Mouse (Mus musculus) erythroblast, embryonic 14.5 days (primary cell): ENCODE measurements around the gene Nipbl.

Experiments
- GATA1 ChIP-seq: IDR thresholded peaks from 2 replicates; pipeline ENCODE4 v1.6.1; 2012; ENCODE audit warnings: low read length, inconsistent platforms, mixed read lengths
- TAL1 ChIP-seq: IDR thresholded peaks from 3 replicates; pipeline ENCODE4 v1.6.1; 2012; ENCODE audit warnings: low read length, inconsistent platforms, mixed read lengths

- TF ChIP-seq GATA1 (no peak), TAL1 (no peak)
Observed at GRCm38 (mm10) chr15:8279929-8280610, 164.2 kb downstream of the Nipbl start.
